Mouse (Mus musculus) thymus, adult 2 months (tissue): ENCODE results near the gene Gabarap. TPM values are rescaled to one million over a fixed set of nuclear protein-coding genes. Genes with fewer than 3 reads are reported as not detected.
A peak's percentile ranks its signal among the peaks of the same experiment; 100 is the strongest.

ENCODE experiments used
- DNase-seq: peaks from one replicate; pipeline ENCODE4 v3.0.0; 2021
- H3K27ac ChIP-seq: fragments of 200-500 bp; 2 replicates; pipeline ENCODE4 v1.5.1; 2012; ENCODE audit warnings: low read length, control low read depth; ENCODE audit not compliant: control insufficient read depth, insufficient read depth
- H3K27me3 ChIP-seq: fragments of 200-500 bp; 2 replicates; pipeline ENCODE4 v1.6.1; 2012; ENCODE audit warnings: mild to moderate bottlenecking, low read length, moderate library complexity, mixed read lengths; ENCODE audit not compliant: control insufficient read depth, insufficient read depth
- H3K36me3 ChIP-seq: fragments of 200-500 bp; 2 replicates; pipeline ENCODE4 v1.6.1; 2012; ENCODE audit warnings: mild to moderate bottlenecking, low read length, moderate library complexity; ENCODE audit not compliant: control insufficient read depth, insufficient read depth
- H3K4me1 ChIP-seq: fragments of 200-500 bp; replicated peaks from 2 replicates; pipeline ENCODE4 v1.6.1; 2012; ENCODE audit warnings: low read length; ENCODE audit not compliant: control insufficient read depth, insufficient read depth
- H3K4me3 ChIP-seq: fragments of 200-500 bp; 2 replicates; pipeline ENCODE4 v1.5.1; 2012; ENCODE audit warnings: mild to moderate bottlenecking, low read length, control low read depth, moderate library complexity; ENCODE audit not compliant: control insufficient read depth, insufficient read depth
- CTCF ChIP-seq: fragments of 200-500 bp; IDR thresholded peaks from 2 replicates; pipeline ENCODE4 v1.5.1; 2012; ENCODE audit warnings: mild to moderate bottlenecking, control low read depth, low read length, moderate library complexity, borderline replicate concordance; ENCODE audit not compliant: control insufficient read depth, poor library complexity, insufficient read depth; ENCODE audit errors: extremely low read depth
- POLR2A ChIP-seq: fragments of 200-500 bp; IDR thresholded peaks from 2 replicates; pipeline ENCODE4 v1.6.1; 2012; ENCODE audit warnings: mild to moderate bottlenecking, low read length, control low read depth, moderate library complexity; ENCODE audit not compliant: control insufficient read depth, poor library complexity, insufficient read depth; ENCODE audit errors: extremely low read depth
- WGBS: fragments of 180-500 bp; shearing (Covaris S2); methylation state at CpG from one replicate; pipeline ENCODE4 v1.1.7; 2018; 5-methylcytosine and 5-hydroxymethylcytosine counted together
- polyA plus RNA-seq: library from polyadenylated mRNA; depleted of rRNA; stranded (reverse); fragments of >200 nt; gene quantifications from 2 replicates; pipeline ENCODE4 v1.2.3, GENCODE M21; 2012

The Gabarap gene
- polyA plus RNA-seq, 1 experiment: 395 TPM

GRCm38 (mm10) chr11:70026689-70027088, 35.7 kb downstream of the Gabarap start:
- peaks cover 12% of the 10 kb centered on the region for H3K36me3 ChIP-seq
- no peak overlapping the region for H3K27ac ChIP-seq
- 86% methylated on average over 19 of the region's 19 CpGs for WGBS
- no peak overlapping the region for H3K4me3 ChIP-seq
- TF ChIP-seq POLR2A (no peak), CTCF (no peak)
- no peaks in the 10 kb centered on the region for H3K27me3 ChIP-seq
- H3K4me1 ChIP-seq: peaks cover 44% of the 10 kb centered on the region
- no peak for DNase-seq

- peaks cover 42% of the 10 kb centered on the region for H3K4me1 ChIP-seq
- no peak for DNase-seq
- H3K4me3 ChIP-seq: no peak overlapping the region
- H3K27me3 ChIP-seq: no peaks in the 10 kb centered on the region
- TF ChIP-seq CTCF (no peak), POLR2A (no peak)
- no peak overlapping the region for H3K27ac ChIP-seq
- H3K36me3 ChIP-seq: peaks cover 19% of the 10 kb centered on the region
- 91% methylated on average over 9 of the region's 9 CpGs for WGBS
Measured at GRCm38 (mm10) chr11:70027397-70027796, 36.5 kb downstream of the Gabarap start.

- H3K27ac ChIP-seq: no peak overlapping the region
- TF ChIP-seq POLR2A (no peak), CTCF (no peak)
- no peak for DNase-seq
- peaks cover 24% of the 10 kb centered on the region for H3K36me3 ChIP-seq
- H3K27me3 ChIP-seq: no peaks in the 10 kb centered on the region
- WGBS: 65% methylated on average over 12 of the region's 12 CpGs
- peaks cover 42% of the 10 kb centered on the region for H3K4me1 ChIP-seq
- H3K4me3 ChIP-seq: no peak overlapping the region
Measured at GRCm38 (mm10) chr11:70028401-70029129, 37.6 kb downstream of the Gabarap start.

GRCm38 (mm10) chr11:70029130-70029801, 38.3 kb downstream of the Gabarap start:
- WGBS: 21% methylated on average over 20 of the region's 20 CpGs
- peak overlapping the region; percentile 0; the same call in 1 of the 2 replicates for H3K4me3 ChIP-seq
- H3K4me1 ChIP-seq: peaks cover 39% of the 10 kb centered on the region
- peaks cover 24% of the 10 kb centered on the region for H3K36me3 ChIP-seq
- H3K27me3 ChIP-seq: no peaks in the 10 kb centered on the region
- peak overlapping the region; percentile 10; the same call in 1 of the 2 replicates for H3K27ac ChIP-seq
- DNase-seq: peak; percentile 71
- TF ChIP-seq CTCF: no peak
- no peak for TF ChIP-seq POLR2A

DNA sequence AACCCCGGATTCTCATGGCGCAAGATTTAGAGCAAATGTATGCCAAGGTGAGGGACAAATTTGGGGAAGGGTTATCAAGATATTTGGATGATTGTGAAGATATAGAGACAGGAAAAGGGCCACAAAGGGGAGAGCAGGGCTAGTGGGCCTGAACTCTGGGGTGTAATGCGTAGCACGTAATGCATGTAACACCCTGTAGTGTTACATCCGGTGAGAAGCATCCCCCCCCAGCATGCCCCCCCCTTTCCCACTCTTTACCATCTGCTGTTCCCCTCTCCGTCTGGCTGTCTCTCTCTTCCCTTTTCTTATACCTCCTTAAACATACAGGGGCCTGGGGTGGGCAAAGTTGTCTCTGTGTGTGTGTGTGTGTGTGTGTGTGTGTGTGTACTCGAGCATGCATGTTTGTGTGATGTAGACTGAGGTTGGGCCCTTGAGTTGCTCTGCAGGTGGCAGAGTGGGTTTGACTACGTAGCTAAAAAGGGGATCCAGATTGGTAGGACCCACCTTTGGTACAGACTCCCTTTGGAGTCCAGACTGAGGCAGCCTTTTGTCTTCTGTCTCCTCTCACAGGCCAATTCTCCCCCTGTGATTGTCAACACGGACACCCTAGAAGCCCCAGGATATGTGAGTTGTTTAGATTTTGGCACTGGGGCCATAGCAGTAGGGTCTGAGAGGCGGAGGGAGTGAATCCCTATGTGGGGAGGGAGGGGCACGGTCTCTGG, 39.0 kb downstream of the Gabarap start:
- H3K4me3 ChIP-seq: 0 out of 2 replicates have a peak overlapping the region, but pooled peaks have one; percentile 0
- TF ChIP-seq POLR2A (no peak), CTCF (no peak)
- peaks cover 36% of the 10 kb centered on the region for H3K4me1 ChIP-seq
- 56% methylated on average over 11 of the region's 11 CpGs for WGBS
- H3K27ac ChIP-seq: peak overlapping the region; percentile 10; the same call in 1 of the 2 replicates
- no peaks in the 10 kb centered on the region for H3K27me3 ChIP-seq
- no peak for DNase-seq
- H3K36me3 ChIP-seq: peaks cover 24% of the 10 kb centered on the region

- no peak for DNase-seq
- WGBS: 97% methylated on average over 28 of the region's 28 CpGs
- Histone ChIP-seq H3K36me3 (peaks cover 24% of the 10 kb centered on the region), H3K27me3 (no peaks in the 10 kb centered on the region), H3K4me1 (peaks cover 36% of the 10 kb centered on the region), H3K27ac (no peak overlapping the region), H3K4me3 (no peak overlapping the region)
- TF ChIP-seq CTCF (no peak), POLR2A (no peak)
Measured at GRCm38 (mm10) chr11:70030651-70031320, 39.8 kb downstream of the Gabarap start.
